Mouse (Mus musculus): ENCODE results near the gene Rapgef5.

- TF ChIP-seq CTCF (conservative IDR thresholded peaks at IDR 0.05 in 1 of 2, IDR thresholded peaks at IDR 0.05 in 1 of 2; ENCODE audit: low read depth in 2 of 2, low read length in 2 of 2) (no peak), MEF2A (IDR thresholded peaks at IDR 0.05; ENCODE audit: borderline replicate concordance, low read depth, low read length) (no peak), HCFC1 (IDR thresholded peaks at IDR 0.05; ENCODE audit: low read depth, low read length) (no peak), EP300 (IDR thresholded peaks at IDR 0.05; ENCODE audit: low read length) (no peak), ZKSCAN1 (IDR thresholded peaks at IDR 0.05; ENCODE audit: borderline replicate concordance, low read depth, low read length) (no peak), TCF12 (IDR thresholded peaks at IDR 0.05; ENCODE audit: low read depth, low read length) (no peak)
These were observed 245.4 kb downstream of the Rapgef5 start for GRCm38 (mm10) chr12:117761698-117762097.

All from CH12.LX (cell line).